Mouse (Mus musculus) liver, embryonic 16.5 days (tissue): ENCODE measurements at regions not wholly inside any gene's neighbourhood (a gene's known extent, or its start where the extent isn't known, plus 50 kb on each side); places are given as distances from the start of the nearest gene placed in this dataset.

Experiments
- ATAC-seq: fragments of 200-750 bp; cut with Nextera tagmentation; 2 replicates; pipeline ENCODE4 v1.8.0; 2017; ENCODE audit warnings: low read depth, mild to moderate bottlenecking, moderate number of reproducible peaks, moderate library complexity
- H3K27ac ChIP-seq: fragments of 300-500 bp; sonication (generic); 2 replicates; pipeline ENCODE4 v1.5.1; 2014; ENCODE audit warnings: mild to moderate bottlenecking, low read length
- H3K27me3 ChIP-seq: fragments of 300-500 bp; sonication (generic); 2 replicates; pipeline ENCODE4 v1.6.1; 2014; ENCODE audit warnings: low read depth, low read length, mixed read lengths; ENCODE audit not compliant: control insufficient read depth, insufficient read depth
- H3K36me3 ChIP-seq: fragments of 300-500 bp; sonication (generic); 2 replicates; pipeline ENCODE4 v1.6.1; 2014; ENCODE audit warnings: mild to moderate bottlenecking; ENCODE audit not compliant: control insufficient read depth, insufficient read depth
- H3K4me1 ChIP-seq: fragments of 300-500 bp; sonication (generic); 2 replicates; pipeline ENCODE4 v1.6.1; 2014; ENCODE audit warnings: low read depth, low read length, mixed read lengths; ENCODE audit not compliant: control insufficient read depth
- H3K4me2 ChIP-seq: fragments of 300-500 bp; sonication (generic); 2 replicates; pipeline ENCODE4 v1.6.1; 2014; ENCODE audit warnings: low read depth, low read length, mixed read lengths
- H3K4me3 ChIP-seq: fragments of 300-500 bp; sonication (generic); 2 replicates; pipeline ENCODE4 v1.5.1; 2014; ENCODE audit warnings: low read depth, mild to moderate bottlenecking, low read length
- H3K9ac ChIP-seq: fragments of 300-500 bp; sonication (generic); 2 replicates; pipeline ENCODE4 v1.6.1; 2014; ENCODE audit warnings: low read depth, low read length
- H3K9me3 ChIP-seq: fragments of 300-500 bp; sonication (generic); replicated peaks from 2 replicates; pipeline ENCODE4 v1.6.1; 2016; ENCODE audit warnings: low read length; ENCODE audit not compliant: control insufficient read depth
- WGBS: fragments of 180-500 bp; shearing (Covaris S2); extraction: QIAGEN DNeasy Blood & Tissue Kit; methylation state at CpG from one replicate; pipeline ENCODE4 v1.1.7; 2014; ENCODE audit not compliant: insufficient replicate concordance; 5-methylcytosine and 5-hydroxymethylcytosine counted together

GRCm38 (mm10) chr11:63418042-63418776 lies 289.4 kb downstream of the Pmp22 start:
- Histone ChIP-seq H3K27me3 (no peaks in the 10 kb centered on the region), H3K4me3 (no peak overlapping the region), H3K36me3 (no peaks in the 10 kb centered on the region), H3K4me2 (no peak overlapping the region), H3K27ac (no peak overlapping the region), H3K4me1 (no peaks in the 10 kb centered on the region), H3K9me3 (no peaks in the 10 kb centered on the region), H3K9ac (no peak overlapping the region)
- ATAC-seq, result no peak
- 35% methylated on average over 5 of the region's 5 CpGs for WGBS

DNA sequence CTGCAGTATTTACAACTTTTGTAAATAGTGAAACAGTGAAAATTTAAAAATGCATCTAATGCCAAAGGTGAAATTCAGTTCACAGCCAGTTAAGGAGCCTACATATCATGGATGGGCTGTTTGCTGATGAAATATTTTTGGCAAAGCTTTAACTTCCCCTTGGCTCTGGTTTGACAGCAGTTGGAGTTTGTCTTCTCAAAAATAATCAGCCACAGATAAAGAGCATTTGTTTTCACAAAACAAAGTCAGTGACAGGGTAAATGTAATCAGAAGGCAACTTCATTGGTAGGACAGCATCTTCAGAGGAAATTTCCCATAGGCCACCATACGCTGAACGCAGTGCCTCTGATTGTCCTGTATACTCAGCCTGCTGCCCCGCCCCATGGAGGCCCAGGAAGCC lies 291.6 kb downstream of the Pmp22 start:
- no peak overlapping the region for H3K9ac ChIP-seq
- ATAC-seq, result no peak
- no peak overlapping the region for H3K4me2 ChIP-seq
- H3K4me1 ChIP-seq, result no peaks in the 10 kb centered on the region
- no peaks in the 10 kb centered on the region for H3K36me3 ChIP-seq
- H3K27ac ChIP-seq, result no peak overlapping the region
- 64% methylated on average over 3 of the region's 3 CpGs for WGBS
- H3K27me3 ChIP-seq, result no peaks in the 10 kb centered on the region
- no peaks in the 10 kb centered on the region for H3K9me3 ChIP-seq
- no peak overlapping the region for H3K4me3 ChIP-seq

GRCm38 (mm10) chr11:63422069-63422468 lies 293.3 kb downstream of the Pmp22 start:
- 39% methylated on average over 3 of the region's 3 CpGs for WGBS
- Histone ChIP-seq H3K4me2 (no peak overlapping the region), H3K9ac (no peak overlapping the region), H3K27me3 (no peaks in the 10 kb centered on the region), H3K36me3 (no peaks in the 10 kb centered on the region), H3K27ac (no peak overlapping the region), H3K9me3 (no peaks in the 10 kb centered on the region), H3K4me1 (no peaks in the 10 kb centered on the region), H3K4me3 (no peak overlapping the region)
- ATAC-seq, result no peak

DNA sequence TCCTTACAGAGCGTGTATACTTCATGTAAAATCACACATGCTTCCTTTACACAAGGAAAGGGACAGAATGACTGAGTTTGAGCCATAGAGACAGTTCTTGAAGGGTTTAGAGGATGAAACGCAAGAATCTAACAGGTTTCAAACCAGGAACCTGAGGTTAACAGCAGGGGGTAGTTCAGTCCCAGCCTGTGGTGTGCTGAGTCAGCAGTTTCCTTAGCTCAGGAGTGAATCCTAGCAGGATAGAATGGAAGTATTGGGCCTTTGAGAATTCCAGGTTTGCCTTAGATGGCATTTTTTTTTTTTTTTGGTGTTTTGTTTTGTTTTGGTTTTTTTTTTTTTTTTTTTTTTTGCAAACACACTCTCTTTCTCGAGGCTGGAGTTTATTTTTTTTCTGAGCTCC lies 295.5 kb downstream of the Pmp22 start:
- Histone ChIP-seq H3K27ac (no peak overlapping the region), H3K36me3 (no peaks in the 10 kb centered on the region), H3K4me1 (no peaks in the 10 kb centered on the region), H3K4me2 (no peak overlapping the region), H3K4me3 (no peak overlapping the region), H3K9ac (no peak overlapping the region), H3K9me3 (no peaks in the 10 kb centered on the region), H3K27me3 (no peaks in the 10 kb centered on the region)
- 53% methylated on average over 3 of the region's 3 CpGs for WGBS
- ATAC-seq, result no peak

DNA sequence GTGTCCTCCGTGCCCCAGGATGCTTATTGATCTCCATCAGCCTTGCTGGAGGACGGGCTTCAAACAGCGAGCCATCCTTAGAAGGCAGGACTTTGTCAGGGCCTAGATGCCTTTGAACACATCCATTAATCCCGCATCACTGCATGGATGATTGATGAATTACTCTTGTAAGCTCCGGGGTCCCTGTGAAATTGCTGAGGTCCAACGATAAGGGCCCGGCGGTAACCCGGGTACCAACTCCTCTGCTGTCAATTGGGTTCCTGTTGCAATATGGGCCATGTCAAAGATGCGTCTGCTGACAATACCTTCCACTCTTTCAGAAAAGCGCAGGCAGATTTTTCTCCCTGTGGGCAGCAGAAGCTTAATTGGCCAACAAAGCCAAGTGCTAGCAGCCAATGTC lies 297.0 kb downstream of the Pmp22 start:
- WGBS, result 58% methylated on average over 11 of the region's 11 CpGs
- no peaks in the 10 kb centered on the region for H3K27me3 ChIP-seq
- no peak for ATAC-seq
- H3K4me3 ChIP-seq, result no peak overlapping the region
- no peaks in the 10 kb centered on the region for H3K4me1 ChIP-seq
- no peaks in the 10 kb centered on the region for H3K9me3 ChIP-seq
- no peak overlapping the region for H3K4me2 ChIP-seq
- H3K27ac ChIP-seq, result no peak overlapping the region
- no peaks in the 10 kb centered on the region for H3K36me3 ChIP-seq
- H3K9ac ChIP-seq, result no peak overlapping the region

GRCm38 (mm10) chr11:63453786-63454185 lies 325.0 kb downstream of the Pmp22 start:
- ATAC-seq, result no peak

DNA sequence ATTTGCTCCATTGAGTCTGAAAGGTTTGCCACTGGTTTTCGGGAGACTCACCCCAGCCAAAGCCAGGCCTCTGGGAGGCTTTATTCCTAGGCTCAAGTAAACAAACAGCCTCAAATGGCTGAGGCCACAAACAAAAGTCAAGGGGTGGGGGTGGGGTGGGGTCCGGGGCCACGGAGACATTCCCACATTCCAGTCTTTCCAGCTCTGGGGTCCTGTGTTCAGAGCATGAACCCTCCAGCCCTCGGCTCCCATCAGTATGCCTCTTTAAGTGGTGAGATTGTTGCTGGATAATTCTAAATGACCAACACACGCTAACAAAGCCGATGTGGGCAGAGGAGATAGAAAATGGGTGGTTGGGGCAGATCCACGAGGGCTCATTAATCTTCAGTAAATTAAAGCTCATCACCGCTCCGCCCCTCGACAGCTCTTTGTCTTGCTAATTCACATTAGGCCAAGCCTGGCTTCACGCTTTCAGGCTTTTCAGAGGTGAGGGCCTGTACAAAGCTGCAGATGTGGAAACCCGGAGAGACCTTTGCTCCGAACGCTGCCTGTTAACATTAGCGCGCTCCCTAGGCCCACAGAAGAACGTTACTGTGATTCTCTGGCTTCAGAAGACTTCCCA lies 326.2 kb downstream of the Pmp22 start:
- no peaks in the 10 kb centered on the region for H3K36me3 ChIP-seq
- no peak overlapping the region for H3K4me2 ChIP-seq
- no peak overlapping the region for H3K9ac ChIP-seq
- H3K9me3 ChIP-seq, result no peaks in the 10 kb centered on the region
- H3K27me3 ChIP-seq, result no peaks in the 10 kb centered on the region
- H3K27ac ChIP-seq, result no peak overlapping the region
- no peaks in the 10 kb centered on the region; the same call in 1 of the 2 replicates for H3K4me1 ChIP-seq
- H3K4me3 ChIP-seq, result no peak overlapping the region
- WGBS, result 36% methylated on average over 17 of the region's 17 CpGs
- ATAC-seq, result no peak

More at GRCm38 (mm10) chr11:63453786-63454185, 325.0 kb downstream of the Pmp22 start:
- H3K36me3 ChIP-seq, result no peaks in the 10 kb centered on the region
- 64% methylated on average over 5 of the region's 5 CpGs for WGBS
- no peak overlapping the region for H3K4me3 ChIP-seq
- no peaks in the 10 kb centered on the region for H3K9me3 ChIP-seq
- no peak overlapping the region for H3K4me2 ChIP-seq
- no peaks in the 10 kb centered on the region; the same call in 1 of the 2 replicates for H3K4me1 ChIP-seq
- no peak overlapping the region for H3K9ac ChIP-seq
- H3K27me3 ChIP-seq, result no peaks in the 10 kb centered on the region
- H3K27ac ChIP-seq, result no peak overlapping the region

DNA sequence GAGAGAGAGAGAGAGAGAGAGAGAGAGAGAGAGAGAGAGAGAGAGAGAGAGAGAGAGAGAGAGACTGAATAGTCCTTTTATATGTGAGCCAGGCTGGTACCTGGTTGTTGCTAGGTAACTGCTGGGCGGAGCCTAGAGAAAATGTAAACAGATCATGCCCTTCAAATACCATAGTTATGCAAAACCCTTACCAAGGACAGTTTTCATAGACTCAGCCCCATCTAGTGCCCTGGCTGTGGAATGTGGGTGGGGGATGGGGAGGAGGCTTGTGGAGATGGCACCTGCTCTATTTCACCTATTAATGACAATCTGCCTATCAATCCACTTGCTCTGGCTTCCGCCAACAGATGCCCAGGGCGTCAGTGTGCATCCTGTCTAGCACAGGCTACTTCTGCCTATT lies 327.6 kb downstream of the Pmp22 start:
- H3K27ac ChIP-seq, result no peak overlapping the region
- 50% methylated on average over 3 of the region's 3 CpGs for WGBS
- no peak overlapping the region for H3K9ac ChIP-seq
- no peak overlapping the region for H3K4me2 ChIP-seq
- H3K4me3 ChIP-seq, result no peak overlapping the region
- no peaks in the 10 kb centered on the region for H3K27me3 ChIP-seq
- no peak for ATAC-seq
- no peaks in the 10 kb centered on the region for H3K36me3 ChIP-seq
- no peaks in the 10 kb centered on the region; the same call in 1 of the 2 replicates for H3K4me1 ChIP-seq
- H3K9me3 ChIP-seq, result no peaks in the 10 kb centered on the region

GRCm38 (mm10) chr11:63457250-63457649 lies 328.5 kb downstream of the Pmp22 start:
- Histone ChIP-seq H3K27ac (no peak overlapping the region), H3K4me3 (no peak overlapping the region), H3K4me1 (no peaks in the 10 kb centered on the region; the same call in 1 of the 2 replicates), H3K9me3 (no peaks in the 10 kb centered on the region), H3K36me3 (no peaks in the 10 kb centered on the region), H3K4me2 (no peak overlapping the region), H3K9ac (no peak overlapping the region), H3K27me3 (no peaks in the 10 kb centered on the region)
- ATAC-seq, result no peak
- 68% methylated on average over 5 of the region's 5 CpGs for WGBS
